Mouse (Mus musculus): ENCODE measurements around the gene Slc10a1. TPM values are rescaled to one million over a fixed set of nuclear protein-coding genes. Genes with fewer than 3 reads are reported as not detected.
A peak's percentile ranks its signal among the peaks of the same experiment; 100 is the strongest.
"Not testable (repeated sequence)": the region's sequence is repeated elsewhere in the genome, so short reads cannot be mapped to it uniquely, and the experiment has no call there.

Gene Slc10a1
- total RNA-seq, 2 experiments from 2014 or later, result not detected

DNA sequence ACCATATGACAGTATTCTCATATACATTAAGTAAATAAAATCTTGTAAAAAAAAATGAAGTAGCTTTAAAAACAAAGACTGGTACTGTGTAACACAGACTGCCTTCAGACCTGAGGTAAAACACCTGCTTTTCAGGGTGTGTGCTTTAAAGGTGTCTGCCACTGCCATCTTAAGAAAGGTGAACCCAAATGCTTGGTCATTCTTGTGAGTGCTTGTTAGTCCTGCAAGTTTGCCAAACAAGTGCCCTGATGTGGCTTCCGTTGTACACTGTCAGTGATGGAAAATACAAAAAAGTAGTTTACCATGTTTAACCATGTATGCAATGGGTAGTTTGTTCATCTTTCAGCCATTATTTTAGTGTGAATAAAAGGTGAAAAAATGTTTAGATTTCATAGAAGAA, 16.0 kb downstream of the Slc10a1 start:
- Histone ChIP-seq H3K27ac (no peak overlapping the region), H3K4me3 (no peak overlapping the region)
- TF ChIP-seq CTCF (conservative IDR thresholded peaks at IDR 0.05), result no peak
- DNase-seq (ENCODE audit: low spot score in 2 of 2), result no peak

GRCm38 (mm10) chr12:80951640-80952219, 16.8 kb downstream of the Slc10a1 start:
- no peak for TF ChIP-seq CTCF (conservative IDR thresholded peaks at IDR 0.05)
- no peak overlapping the region for H3K4me3 ChIP-seq
- DNase-seq (ENCODE audit: low spot score in 2 of 2), result no peak
- H3K27ac ChIP-seq, result no peak overlapping the region

GRCm38 (mm10) chr12:80949603-80950002, 18.9 kb downstream of the Slc10a1 start:
- not testable (repeated sequence) for DNase-seq (ENCODE audit: low spot score in 2 of 2); H3K27ac ChIP-seq; H3K4me3 ChIP-seq

DNA sequence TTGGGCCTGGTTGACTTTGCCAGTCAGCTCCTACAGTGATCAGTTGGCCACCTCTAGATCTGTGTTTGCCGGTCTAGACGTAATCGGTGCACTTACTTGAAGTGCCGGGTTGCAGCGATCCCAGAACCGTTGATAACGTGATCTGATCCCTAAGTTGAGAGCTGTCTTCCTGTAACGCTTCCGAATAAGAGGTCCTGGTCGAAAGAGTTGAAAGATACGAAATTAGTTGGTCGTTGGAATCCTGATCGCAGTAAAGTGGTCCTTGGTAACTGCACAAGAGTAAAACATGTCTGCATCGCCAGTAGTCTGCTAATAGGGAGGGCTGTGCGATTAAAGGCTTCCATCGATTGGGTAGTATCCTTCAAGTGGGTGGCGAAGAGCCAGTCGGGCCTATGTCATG, 20.3 kb downstream of the Slc10a1 start:
- Histone ChIP-seq H3K27ac (no peak overlapping the region), H3K4me3 (no peak overlapping the region)
- TF ChIP-seq CTCF (conservative IDR thresholded peaks at IDR 0.05), result no peak
- DNase-seq (ENCODE audit: low spot score in 2 of 2), result no peak

DNA sequence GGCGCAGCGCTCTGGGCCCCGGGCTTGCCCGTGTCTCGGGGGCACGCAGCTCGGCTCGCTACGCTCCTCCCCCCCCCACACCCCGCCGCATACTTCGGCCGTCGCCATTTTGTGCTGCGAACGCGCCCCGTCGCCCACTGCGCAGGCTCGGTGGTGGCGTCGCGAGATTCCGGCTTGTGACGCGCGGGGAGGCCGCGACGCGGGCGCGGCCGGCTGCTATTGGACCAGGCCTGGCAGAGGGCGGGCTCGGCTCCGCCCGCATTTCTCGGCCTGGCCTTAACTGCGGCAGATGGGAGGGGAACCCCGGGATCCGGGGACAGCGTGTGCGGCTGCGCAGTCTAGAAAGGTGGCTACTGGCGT, 22.5 kb downstream of the Slc10a1 start:
- TF ChIP-seq CTCF (conservative IDR thresholded peaks at IDR 0.05), result no peak
- H3K4me3 ChIP-seq, result peak overlapping the region; percentile 94
- peak; percentile 95 to 97 for DNase-seq (ENCODE audit: low spot score in 2 of 2)
- peak overlapping the region; percentile 99 for H3K27ac ChIP-seq

GRCm38 (mm10) chr12:80945334-80945995, 23.0 kb downstream of the Slc10a1 start, which contains the start of gene Srsf5:
Srsf5 (plus strand) TSS chr12:80945504.
- Histone ChIP-seq H3K27ac (peak within 1 kb of the TSS; percentile 99), H3K4me3 (peak within 1 kb of the TSS; percentile 94)
- peak; percentile 65 for TF ChIP-seq CTCF (conservative IDR thresholded peaks at IDR 0.05)
- DNase-seq (ENCODE audit: low spot score in 2 of 2), result peak; percentile 97 to 99

GRCm38 (mm10) chr12:80944963-80945333, 23.6 kb downstream of the Slc10a1 start:
- not testable (repeated sequence) for DNase-seq (ENCODE audit: low spot score in 2 of 2)
- Histone ChIP-seq H3K4me3 (peak overlapping the region; percentile 94), H3K27ac (peak overlapping the region; percentile 99)

GRCm38 (mm10) chr12:80944204-80944603, 24.3 kb downstream of the Slc10a1 start:
- DNase-seq (ENCODE audit: low spot score in 2 of 2), result no peak
- H3K27ac ChIP-seq, result no peak overlapping the region
- no peak for TF ChIP-seq CTCF (conservative IDR thresholded peaks at IDR 0.05)

GRCm38 (mm10) chr12:80943395-80943794, 25.1 kb downstream of the Slc10a1 start:
- no peak for TF ChIP-seq CTCF (conservative IDR thresholded peaks at IDR 0.05)
- Histone ChIP-seq H3K27ac (no peak overlapping the region), H3K4me3 (no peak overlapping the region)
- no peak for DNase-seq (ENCODE audit: low spot score in 2 of 2)

More at GRCm38 (mm10) chr12:80944204-80944603, 24.3 kb downstream of the Slc10a1 start:
- H3K4me3 ChIP-seq, result no peak overlapping the region

- DNase-seq (ENCODE audit: low spot score in 2 of 2), result no peak
- no peak overlapping the region for H3K27ac ChIP-seq
- TF ChIP-seq CTCF (conservative IDR thresholded peaks at IDR 0.05), result no peak
- no peak overlapping the region for H3K4me3 ChIP-seq
Observed at GRCm38 (mm10) chr12:80941886-80942285, 26.6 kb downstream of the Slc10a1 start.

- 0 out of 2 replicates have a peak overlapping the region, but pooled peaks have one; percentile 6 for H3K27ac ChIP-seq
- TF ChIP-seq CTCF (conservative IDR thresholded peaks at IDR 0.05), result no peak
Observed at GRCm38 (mm10) chr12:80939165-80939564, 29.3 kb downstream of the Slc10a1 start.

GRCm38 (mm10) chr12:80938642-80939041, 29.9 kb downstream of the Slc10a1 start:
- DNase-seq (ENCODE audit: low spot score in 2 of 2), result no peak
- Histone ChIP-seq H3K4me3 (no peak overlapping the region), H3K27ac (0 out of 2 replicates have a peak overlapping the region, but pooled peaks have one; percentile 6)
- no peak for TF ChIP-seq CTCF (conservative IDR thresholded peaks at IDR 0.05)

More at GRCm38 (mm10) chr12:80939165-80939564, 29.3 kb downstream of the Slc10a1 start:
- DNase-seq (ENCODE audit: low spot score in 2 of 2), result no peak
- H3K4me3 ChIP-seq, result no peak overlapping the region

GRCm38 (mm10) chr12:80937331-80938029, 31.0 kb downstream of the Slc10a1 start:
- Histone ChIP-seq H3K27ac (no peak overlapping the region), H3K4me3 (no peak overlapping the region)
- no peak for DNase-seq (ENCODE audit: low spot score in 2 of 2)
- no peak for TF ChIP-seq CTCF (conservative IDR thresholded peaks at IDR 0.05)

All from layer of hippocampus, adult 2 months (tissue).